Mouse (Mus musculus) adrenal gland, postnatal 36 days (tissue): ENCODE measurements around the gene Nfs1. TPM values are rescaled to one million over a fixed set of nuclear protein-coding genes. Genes with fewer than 3 reads are reported as not detected.

ENCODE experiments used
- DNase-seq, 2 experiments: peaks; one replicate each; pipeline ENCODE4 v3.0.0; 2021; ENCODE audit warnings: mixed read lengths in 1 of 2
- long read RNA-seq, 2 experiments: library from polyadenylated mRNA; stranded (forward); transcript quantifications; one replicate each; pipeline ENCODE4 v2.0.0; 2021; ENCODE audit warnings: borderline sequencing depth in 2 of 2
- total RNA-seq, 2 experiments: library from RNA; stranded (reverse); gene quantifications; 2 replicates each; pipeline ENCODE4 v1.2.3; 2021

Gene Nfs1
- 10 to 100 TPM; 82.1 to 90.9 TPM for total RNA-seq
- long read RNA-seq, experiment 1, transcript Nfs1-201 (13 exons, 2,051 nt): major isoform, 194 of 224 reads
- long read RNA-seq, experiment 1, partial matches to known transcripts: 12 of 224 reads
- long read RNA-seq, experiment 1, other reads (novel, unspliced or antisense): 14 of 224 reads
- long read RNA-seq, experiment 2, transcript Nfs1-201 (13 exons, 2,051 nt): major isoform, 49 of 62 reads
- long read RNA-seq, experiment 2, partial matches to known transcripts: 4 of 62 reads
- long read RNA-seq, experiment 2, other reads (novel, unspliced or antisense): 7 of 62 reads

DNA sequence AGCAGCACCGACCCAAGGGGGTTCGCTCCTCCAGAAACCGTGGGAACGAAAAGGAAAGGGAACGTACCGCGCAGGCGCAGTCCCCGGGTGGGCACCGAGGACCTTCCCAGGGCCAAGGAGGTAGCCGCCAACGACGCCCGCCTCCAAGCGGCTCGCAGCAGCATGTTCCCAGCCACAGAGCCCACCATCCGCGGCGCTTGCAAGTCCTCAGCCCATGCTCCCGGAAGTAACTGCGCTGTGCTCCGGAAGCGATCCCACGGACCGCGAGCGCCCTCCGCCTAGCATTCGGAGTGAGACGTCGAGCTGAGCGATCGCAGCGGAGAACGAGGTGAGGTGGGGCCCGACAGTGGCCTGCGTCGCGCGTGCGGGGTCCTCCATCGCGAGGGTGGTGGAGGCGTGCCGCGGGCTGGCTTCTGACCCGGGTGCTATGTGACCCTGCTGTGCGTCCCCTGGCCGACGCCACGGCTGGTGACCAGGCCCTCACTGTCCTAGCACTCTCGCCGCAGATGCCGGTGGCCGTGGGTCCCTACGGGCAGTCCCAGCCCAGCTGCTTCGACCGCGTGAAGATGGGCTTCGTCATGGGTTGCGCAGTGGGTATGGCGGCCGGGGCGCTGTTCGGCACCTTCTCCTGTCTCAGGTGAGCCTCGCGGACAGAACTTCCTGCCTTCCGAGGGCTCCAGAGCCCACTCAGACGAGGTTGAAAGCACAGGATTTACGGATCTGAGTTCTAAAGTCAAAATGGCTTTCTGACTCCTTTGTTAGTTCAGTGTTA, at the start of gene Nfs1, which contains the start of gene Romo1:
Nfs1 (minus strand) TSS at position 234 of the 772 bp plus-strand sequence.
Romo1 (plus strand) TSS at position 87 of the 772 bp plus-strand sequence.
- DNase-seq: peak; percentile 95

GRCm38 (mm10) chr2:156193066-156193862, 49.3 kb upstream of the Nfs1 start:
- DNase-seq: peak in 1 of 2 experiments; percentile 30

- no peak for DNase-seq
These were observed 48.1 kb upstream of the Nfs1 start for GRCm38 (mm10) chr2:156192068-156192467.

DNA sequence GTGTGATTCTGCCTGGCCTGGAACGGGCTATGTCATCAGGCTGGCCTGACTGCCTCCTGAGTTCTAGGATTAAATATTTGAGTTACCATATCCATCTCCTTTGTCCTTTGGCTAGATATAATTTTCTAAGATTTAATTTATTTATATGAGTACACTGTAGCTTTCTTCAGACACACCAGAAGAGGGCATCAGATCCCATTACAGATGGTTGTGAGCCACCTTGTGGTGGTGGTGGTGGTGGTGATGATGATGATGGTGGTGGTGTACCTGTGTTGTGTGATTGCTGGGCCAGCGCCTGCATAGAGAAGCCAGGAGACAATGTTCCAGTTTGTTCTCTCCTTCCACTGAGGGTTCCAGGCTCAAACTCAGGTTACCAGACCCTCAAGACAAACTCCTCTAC, 47.6 kb upstream of the Nfs1 start:
- no peak for DNase-seq

DNA sequence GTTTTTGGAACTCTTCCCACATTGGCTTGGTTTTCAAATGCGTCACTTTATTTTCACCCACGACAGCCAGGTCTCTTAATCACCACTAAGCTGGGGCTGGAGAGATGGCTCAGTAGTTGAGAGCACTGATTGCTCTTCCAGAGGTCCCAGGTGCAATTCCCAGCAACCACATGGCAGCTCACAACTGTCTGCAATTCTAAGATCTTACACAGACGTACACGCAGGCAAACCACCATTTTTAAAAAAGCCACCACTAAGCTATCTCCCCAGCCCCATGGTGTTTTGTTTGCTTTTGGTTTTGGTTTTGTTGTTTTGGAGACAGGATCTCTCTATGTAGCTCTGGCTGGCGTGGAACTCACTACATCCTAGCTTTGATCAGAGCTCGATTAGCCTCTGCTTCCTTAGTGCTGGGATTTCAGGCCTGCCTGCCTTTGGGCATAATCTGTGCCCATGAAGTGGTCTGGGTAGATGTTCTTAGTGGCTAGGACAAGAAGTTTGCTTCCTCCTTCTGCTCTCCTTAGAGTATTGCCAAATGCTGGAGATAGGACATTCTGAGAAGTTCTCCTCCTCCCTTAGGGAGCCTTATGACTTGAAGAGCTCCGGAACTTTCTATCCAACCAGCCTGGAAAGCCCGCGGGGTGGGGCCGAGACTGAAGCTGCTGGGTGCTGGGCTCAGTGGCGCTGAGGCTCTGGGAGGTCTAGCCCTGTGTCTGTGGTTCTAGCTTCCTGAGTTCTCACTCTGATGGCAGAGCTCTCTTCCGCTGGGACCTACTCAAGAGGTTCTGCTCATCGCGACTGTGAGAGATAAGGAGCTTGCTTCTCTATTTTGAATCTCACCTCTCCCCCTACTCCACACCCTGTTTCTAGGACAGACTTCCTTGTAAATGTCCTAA, 46.3 kb upstream of the Nfs1 start:
- DNase-seq: no peak

DNA sequence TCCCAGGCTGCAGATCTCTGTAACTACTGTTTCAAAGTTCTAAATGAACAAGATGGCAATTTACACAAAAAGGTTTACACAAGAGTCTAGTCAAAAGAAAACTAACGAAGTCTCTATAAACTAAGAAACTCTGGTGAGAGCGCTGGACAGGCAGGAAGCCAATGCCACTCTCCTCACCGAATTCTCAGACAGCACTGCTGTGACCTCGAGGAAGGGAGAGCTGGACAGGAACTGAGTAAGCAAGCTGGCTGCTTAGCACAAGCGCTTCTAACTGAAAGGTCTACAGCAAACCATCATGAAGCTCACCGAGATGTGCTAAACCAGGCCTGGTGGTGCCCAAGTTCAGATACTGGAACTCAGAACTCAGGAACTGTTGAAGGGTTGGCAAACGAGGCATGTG, 45.3 kb upstream of the Nfs1 start:
- DNase-seq: peak; percentile 72

DNA sequence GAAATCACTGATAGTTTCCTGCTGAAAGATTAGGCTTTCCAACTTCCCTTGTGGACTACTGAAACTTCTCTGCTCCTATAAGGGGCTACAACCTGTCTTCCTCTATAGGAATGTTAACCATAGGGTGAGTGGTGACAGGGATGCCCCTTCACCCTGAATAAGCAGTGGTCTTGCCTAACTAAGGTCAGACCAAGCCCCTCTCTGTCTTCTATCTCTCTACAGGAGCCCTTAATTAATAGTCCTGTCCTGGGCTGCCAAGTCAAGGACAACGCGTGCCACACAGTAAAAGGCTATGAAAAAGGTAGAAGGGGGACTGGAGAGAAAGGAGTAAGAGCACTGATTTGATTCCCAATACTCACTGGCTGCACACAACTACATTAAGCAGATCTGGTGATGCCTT, 37.6 kb upstream of the Nfs1 start:
- DNase-seq: no peak

- no peak for DNase-seq
These were observed 37.0 kb upstream of the Nfs1 start for GRCm38 (mm10) chr2:156180824-156181590.

- DNase-seq: peak; percentile 99
These were observed 36.3 kb upstream of the Nfs1 start, which contains the start of gene Rbm39 for GRCm38 (mm10) chr2:156180094-156180821. Gene Rbm39 (minus strand): TSS chr2:156180238.

DNA sequence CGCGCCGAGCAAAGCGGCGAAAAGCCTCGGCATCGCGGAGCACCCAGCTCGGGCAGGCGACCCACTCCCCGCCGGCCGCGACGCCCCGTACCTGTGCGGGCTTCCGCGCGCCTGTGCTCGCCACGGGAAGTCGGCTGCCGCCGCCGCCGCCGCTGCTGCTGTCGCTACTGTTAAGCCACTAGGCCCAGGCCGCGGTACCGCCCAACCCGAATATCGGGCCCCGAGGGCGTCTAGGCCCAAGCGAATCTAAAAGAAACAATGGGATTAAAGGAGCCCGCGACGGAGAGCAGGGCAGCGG, 35.8 kb upstream of the Nfs1 start:
- no peak for DNase-seq

- DNase-seq: peak; percentile 81 to 88
These were observed 35.2 kb upstream of the Nfs1 start for GRCm38 (mm10) chr2:156179046-156179795.

DNA sequence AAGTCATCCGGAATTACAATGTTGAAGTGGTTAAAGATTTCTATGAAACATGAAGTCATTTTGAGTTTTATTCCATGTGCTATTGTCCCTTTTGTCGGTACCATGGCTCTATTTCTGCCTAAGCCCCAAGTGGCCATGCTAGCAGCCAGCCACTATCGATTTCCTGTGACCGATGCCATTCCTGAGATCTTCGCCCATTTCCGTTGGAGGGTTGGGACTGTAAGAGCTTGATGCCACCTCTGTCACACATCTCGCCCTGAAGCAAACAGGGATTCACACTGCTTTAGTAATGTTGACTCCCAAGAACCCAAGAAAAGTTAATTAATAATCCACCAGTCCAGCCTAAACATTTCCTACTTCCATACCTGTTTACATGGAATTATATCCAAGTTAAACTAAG, 33.7 kb upstream of the Nfs1 start:
- DNase-seq: no peak

- DNase-seq: no peak
These were observed 33.1 kb upstream of the Nfs1 start for GRCm38 (mm10) chr2:156177079-156177478.

GRCm38 (mm10) chr2:156166557-156166956, 22.6 kb upstream of the Nfs1 start:
- DNase-seq: no peak

DNA sequence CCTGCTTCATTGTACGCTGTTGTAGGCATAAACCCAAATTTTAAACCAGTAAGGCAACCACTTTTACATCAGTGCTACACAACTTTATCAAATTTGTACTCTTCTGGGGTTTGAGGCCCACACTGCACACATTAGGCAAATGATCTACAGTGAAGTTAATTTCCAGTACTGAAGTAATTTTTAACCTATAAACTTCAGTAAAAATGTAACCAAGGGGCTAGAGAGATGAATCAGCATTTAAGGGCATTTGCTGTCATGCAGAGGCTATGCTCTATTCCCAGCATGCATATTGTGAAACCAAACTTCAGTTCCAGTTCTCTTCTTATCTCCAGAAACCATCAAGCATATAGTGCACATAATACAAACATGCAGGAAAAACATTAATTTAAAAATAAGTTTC, 21.5 kb upstream of the Nfs1 start:
- no peak for DNase-seq

GRCm38 (mm10) chr2:156151538-156151937, 7.6 kb upstream of the Nfs1 start:
- no peak for DNase-seq

- DNase-seq: peak in 1 of 2 experiments; percentile 7
These were observed 3.4 kb upstream of the Nfs1 start for GRCm38 (mm10) chr2:156147316-156147915.

- no peak for DNase-seq
These were observed 2.4 kb upstream of the Nfs1 start for GRCm38 (mm10) chr2:156146272-156146989.
